Mouse (Mus musculus) layer of hippocampus, adult 9-11 months (tissue): ENCODE results near the gene Timm22.

Source experiments
- DNase-seq: peaks from one replicate; pipeline ENCODE4 v3.0.0; 2022

Timm22 gene

GRCm38 (mm10) chr11:76406702-76407583 is at the start of gene Timm22:
Gene Timm22 (plus strand): TSS chr11:76406952.
- peak; percentile 98 for DNase-seq

- no peak for DNase-seq
These were observed 49.3 kb upstream of the Timm22 start for GRCm38 (mm10) chr11:76357464-76357863.

DNA sequence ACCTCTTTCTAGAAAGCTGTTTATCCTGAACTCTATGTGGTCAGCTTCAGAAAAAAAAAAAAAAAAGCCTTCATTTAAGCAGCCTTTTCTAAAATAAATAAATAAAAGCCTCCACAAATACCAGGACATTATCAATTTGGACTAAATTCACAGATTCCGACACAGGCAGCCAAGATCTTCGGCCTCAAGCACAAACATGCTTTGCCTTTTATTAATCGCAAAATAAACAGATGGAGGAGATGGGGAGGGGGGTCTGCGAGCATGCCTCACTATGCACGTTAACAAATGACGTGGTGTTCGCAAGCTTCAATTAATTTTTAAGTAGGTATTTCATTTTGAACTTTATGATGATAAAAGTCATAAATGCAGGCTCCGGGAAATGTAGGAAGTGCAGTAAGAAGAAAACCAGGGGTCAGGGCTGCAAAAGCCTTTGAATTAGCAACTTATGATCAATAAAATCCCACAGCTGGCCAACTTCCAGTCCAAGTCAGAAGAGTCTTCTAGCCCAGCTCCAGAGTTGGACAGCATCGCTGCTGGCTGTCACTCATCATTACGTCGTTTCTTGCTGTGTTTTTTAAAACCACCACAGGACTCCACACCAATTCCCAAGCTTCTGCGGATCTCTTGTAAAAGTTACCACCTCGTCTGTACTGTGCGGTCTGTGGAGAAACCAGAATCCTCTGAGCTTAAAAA is 48.0 kb upstream of the Timm22 start:
- DNase-seq, result no peak

DNA sequence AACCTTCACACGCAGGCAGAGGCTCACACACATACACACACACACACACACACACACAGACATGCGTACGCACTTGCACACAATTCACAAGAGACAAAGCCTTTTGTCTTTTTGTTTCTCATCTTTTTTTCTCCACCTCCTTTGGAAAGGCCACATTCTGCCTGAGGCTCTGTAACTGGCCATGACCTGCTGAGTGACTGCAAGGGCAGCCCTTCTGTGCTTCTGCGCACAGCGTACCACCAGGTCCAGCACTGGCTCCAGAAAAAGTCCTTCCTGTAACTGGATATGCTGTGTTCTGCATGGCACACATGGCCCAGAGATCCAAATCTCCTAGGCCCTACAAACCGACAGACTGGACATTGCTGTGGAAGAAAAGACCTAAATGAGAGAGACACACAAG is 46.5 kb upstream of the Timm22 start:
- DNase-seq, result no peak

- no peak for DNase-seq
These were observed 45.3 kb upstream of the Timm22 start for GRCm38 (mm10) chr11:76361422-76361821.

DNA sequence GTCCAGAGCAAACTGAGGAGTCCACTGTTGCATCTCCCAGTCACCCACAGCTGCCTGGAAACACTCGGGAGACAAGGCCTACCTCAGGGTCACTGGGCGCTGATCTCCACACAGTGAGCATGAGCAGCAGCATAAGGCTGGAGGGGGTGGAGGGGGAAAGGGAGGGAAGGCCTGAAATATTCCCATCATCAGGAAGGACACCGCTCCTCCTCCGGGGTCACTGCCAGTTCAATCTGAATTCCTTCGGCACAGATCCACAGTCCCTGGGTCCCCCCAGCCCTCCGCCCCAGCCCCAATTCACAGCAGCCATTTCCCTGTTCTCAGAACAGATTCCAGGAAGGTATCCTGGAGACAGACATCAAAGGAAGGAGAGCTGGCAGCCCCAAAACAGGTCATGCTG is 43.6 kb upstream of the Timm22 start:
- DNase-seq, result no peak

DNA sequence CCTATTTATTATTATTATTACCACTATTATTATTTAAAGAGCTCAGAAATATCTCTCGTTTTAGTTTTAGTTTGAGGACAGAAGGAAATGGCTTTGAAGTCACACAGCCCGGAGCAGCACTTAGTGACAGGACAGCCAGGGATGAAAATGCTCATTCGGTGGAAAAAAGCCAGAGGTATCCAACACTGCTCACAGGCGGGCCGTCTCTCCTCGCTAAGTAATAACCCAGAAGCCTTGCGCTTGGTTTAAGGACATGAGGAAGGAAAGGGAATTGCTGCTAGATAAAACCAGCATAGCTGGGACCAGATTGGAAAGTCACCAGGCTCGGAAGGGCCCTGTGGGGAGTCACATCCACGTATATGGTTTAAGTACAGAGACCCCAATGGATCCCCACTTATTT is 43.1 kb upstream of the Timm22 start:
- no peak for DNase-seq

GRCm38 (mm10) chr11:76364038-76364437 is 42.7 kb upstream of the Timm22 start:
- no peak for DNase-seq

GRCm38 (mm10) chr11:76366720-76367119 is 40.0 kb upstream of the Timm22 start:
- DNase-seq, result no peak

DNA sequence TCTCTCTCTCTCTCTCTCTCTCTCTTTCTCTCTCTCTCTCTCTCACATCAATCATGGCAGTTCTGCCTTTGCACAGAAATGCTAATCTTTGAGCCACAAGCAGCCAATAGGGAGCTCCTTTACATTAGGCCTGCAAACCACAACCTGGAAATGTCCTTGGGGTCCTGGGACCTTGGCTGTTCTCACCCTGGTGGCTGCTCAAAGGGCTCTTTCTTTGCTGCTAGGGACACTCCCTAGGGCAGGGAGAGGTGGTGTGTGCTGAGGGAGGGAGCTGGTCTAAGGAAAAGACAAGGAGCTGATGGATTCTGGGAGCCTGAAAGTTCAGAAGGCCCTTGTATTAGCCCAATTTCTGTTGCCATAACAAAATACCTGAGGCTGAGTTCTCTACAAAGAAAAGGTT is 36.3 kb upstream of the Timm22 start:
- DNase-seq, result no peak

- no peak for DNase-seq
These were observed 34.6 kb upstream of the Timm22 start for GRCm38 (mm10) chr11:76372120-76372519.

DNA sequence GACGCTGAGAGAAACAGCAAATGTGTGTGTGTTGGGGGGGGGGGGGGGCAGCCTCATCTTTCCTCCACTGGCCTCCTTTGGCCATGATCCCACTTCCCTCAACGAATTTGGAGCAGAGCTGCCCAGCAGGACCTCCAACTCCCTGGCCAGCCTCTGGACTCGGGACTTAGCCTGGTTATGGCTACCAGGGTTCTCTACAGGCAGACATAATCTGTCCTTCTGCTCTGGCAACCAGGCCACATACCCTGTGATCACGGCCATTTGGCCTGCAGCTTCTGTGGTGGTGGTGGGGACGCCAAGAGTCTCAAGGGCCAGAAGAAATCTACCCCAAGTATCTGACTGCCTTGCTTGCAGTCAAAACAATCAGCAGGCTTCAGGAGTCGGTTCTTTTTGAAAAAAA is 34.2 kb upstream of the Timm22 start:
- DNase-seq, result no peak

GRCm38 (mm10) chr11:76374491-76375185 is 32.1 kb upstream of the Timm22 start:
- DNase-seq, result no peak

DNA sequence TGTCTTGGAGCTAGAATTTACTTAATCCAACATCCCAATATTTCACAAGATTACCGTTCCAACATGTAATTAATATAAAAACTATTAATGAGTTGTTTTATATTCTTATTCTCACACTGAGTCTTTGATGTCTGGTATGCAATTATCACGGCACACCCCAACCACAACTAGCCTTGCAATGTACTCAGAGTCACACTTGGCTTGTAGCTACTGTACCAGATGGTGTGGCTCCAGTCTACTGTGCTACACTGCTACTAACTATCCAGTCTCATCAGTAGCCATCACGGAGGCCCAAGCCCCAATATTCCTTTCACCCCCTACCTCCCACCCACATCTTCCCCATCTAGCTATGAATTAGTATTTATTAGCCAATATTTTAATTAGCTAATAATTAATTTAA is 30.3 kb upstream of the Timm22 start:
- DNase-seq, result no peak

DNA sequence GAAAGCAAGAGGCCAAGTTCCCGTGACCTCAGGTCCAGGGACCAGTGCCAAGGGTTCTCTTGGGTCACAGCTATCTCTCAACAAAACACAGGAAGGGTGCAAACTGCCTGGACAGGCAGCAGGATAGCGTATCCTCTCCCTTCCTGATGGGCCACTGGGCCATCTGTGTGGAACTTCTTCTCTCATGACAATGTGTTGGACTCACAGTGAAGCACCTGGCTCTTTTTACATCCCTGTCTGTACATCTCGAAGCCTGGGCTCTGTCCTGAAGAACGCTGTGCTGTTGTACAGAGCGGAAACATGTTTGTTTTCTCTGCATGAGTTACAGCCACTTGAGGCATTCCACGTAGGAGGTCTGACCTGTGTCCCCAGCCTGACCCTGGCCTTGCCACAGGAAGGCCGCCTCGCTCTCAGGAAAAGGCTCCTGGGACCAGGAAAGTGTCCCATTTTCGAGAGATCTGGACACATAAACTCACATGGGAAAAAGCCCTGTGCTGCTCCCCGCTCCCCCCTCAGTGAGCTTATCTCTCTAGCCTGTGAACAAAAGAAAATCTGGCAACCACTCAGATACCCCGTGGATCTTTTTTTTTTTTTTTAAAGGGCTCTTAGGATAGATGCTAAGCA is 26.7 kb upstream of the Timm22 start:
- DNase-seq, result no peak

DNA sequence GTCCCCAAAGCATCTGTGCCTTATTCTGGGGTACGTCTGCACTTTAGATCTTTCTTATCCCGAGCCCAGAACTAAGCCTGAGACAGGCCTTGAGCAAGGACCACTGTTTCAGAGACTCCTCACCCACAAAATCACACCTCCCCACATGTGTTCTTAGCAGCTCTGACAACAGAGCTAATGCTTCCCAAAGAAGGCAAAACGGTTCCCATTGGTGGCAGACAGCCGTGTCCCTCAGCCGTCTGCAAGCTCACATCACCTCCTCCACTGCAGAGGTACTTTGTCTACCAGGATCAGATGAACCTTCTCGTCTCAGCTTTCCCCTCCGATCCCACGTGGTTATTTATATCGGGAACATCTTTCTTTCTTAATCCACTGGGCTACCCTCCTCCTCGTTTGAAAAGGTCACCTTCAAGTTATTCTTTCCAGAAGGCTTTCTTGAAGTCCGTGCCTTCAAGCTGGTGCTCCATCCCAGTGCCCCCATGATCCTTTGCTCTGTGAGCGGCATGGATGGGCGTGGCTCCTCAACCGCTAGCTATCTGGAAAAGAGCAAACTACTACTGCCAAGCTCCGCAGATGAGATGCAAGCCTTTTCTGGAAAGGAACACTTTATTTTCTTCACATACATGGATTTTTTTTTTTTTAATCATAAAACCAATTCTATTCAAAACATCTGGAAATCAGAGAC is 25.4 kb upstream of the Timm22 start:
- DNase-seq, result no peak

GRCm38 (mm10) chr11:76382711-76383324 is 23.9 kb upstream of the Timm22 start:
- DNase-seq, result no peak

GRCm38 (mm10) chr11:76384307-76384706 is 22.4 kb upstream of the Timm22 start:
- no peak for DNase-seq

DNA sequence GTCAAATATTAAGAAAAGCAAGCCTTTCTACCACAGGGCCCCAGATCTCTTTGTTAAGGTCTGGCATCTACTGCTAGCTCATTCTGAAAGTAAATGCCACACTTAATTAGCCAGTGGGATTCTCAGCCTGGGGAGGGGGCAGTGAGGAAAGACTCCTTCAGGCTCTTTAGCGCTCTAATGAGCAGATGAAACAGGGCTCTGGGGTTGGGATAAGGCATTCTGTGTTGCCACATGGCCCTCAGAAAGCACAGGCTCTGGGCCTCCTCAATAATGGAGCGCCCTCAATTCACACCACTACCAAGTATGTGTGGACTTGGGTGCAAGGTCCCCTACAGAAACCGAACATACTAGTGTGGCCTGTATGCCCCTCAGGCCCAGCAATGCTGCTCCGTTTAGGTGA is 21.7 kb upstream of the Timm22 start:
- DNase-seq, result no peak

GRCm38 (mm10) chr11:76385746-76386145 is 21.0 kb upstream of the Timm22 start:
- no peak for DNase-seq

DNA sequence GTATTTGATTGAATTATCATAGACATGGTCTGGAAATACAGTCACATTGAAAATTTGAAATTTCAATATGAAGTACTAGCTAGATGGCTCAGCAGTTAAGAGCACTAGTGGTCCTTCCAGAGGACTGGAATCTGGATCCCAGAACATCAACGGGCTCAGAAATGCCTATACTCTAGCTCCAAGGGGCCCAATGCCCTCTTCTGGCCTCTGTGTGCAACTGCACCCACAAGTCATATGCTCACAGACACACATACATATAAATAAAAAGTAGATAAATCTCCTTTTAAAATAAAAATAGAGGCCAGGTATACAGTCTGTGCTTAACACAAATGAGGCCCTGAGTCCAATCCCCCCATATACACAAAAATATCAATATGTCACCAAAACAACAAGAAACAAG is 19.7 kb upstream of the Timm22 start:
- no peak for DNase-seq

GRCm38 (mm10) chr11:76388711-76389110 is 18.0 kb upstream of the Timm22 start:
- DNase-seq, result no peak
